Mouse (Mus musculus) olfactory bulb, adult 2 months (tissue): ENCODE measurements at regions not wholly inside any gene's neighbourhood (a gene's known extent, or its start where the extent isn't known, plus 50 kb on each side); places are given as distances from the start of the nearest gene placed in this dataset.

Source experiments
- H3K27ac ChIP-seq: fragments of 200-500 bp; 2 replicates; pipeline ENCODE4 v1.5.1; 2012; ENCODE audit warnings: low read depth, low read length; ENCODE audit not compliant: insufficient read depth
- H3K4me1 ChIP-seq: fragments of 200-500 bp; 2 replicates; pipeline ENCODE4 v1.6.1; 2012; ENCODE audit warnings: low read length; ENCODE audit not compliant: control insufficient read depth, insufficient read depth
- H3K4me3 ChIP-seq: fragments of 200-500 bp; 2 replicates; pipeline ENCODE4 v1.5.1; 2012; ENCODE audit warnings: mild to moderate bottlenecking, low read depth, low read length, moderate library complexity; ENCODE audit not compliant: insufficient read depth
- CTCF ChIP-seq: fragments of 200-500 bp; IDR thresholded peaks from 2 replicates; pipeline ENCODE4 v1.5.1; 2012; ENCODE audit warnings: low read depth, mild to moderate bottlenecking, low read length, moderate library complexity; ENCODE audit not compliant: insufficient read depth
- POLR2A ChIP-seq: fragments of 200-500 bp; IDR thresholded peaks from 2 replicates; pipeline ENCODE4 v1.6.1; 2012; ENCODE audit warnings: mild to moderate bottlenecking, low read depth, low read length, moderate library complexity; ENCODE audit not compliant: insufficient read depth
- WGBS: fragments of 180-500 bp; shearing (Covaris S2); methylation state at CpG from one replicate; pipeline ENCODE4 v1.1.7; 2018; 5-methylcytosine and 5-hydroxymethylcytosine counted together

- WGBS = 57% methylated on average over 1 of the region's 1 CpGs
- Histone ChIP-seq H3K4me3 (no peak overlapping the region), H3K27ac (no peak overlapping the region), H3K4me1 (no peaks in the 10 kb centered on the region)
- no peak for TF ChIP-seq CTCF
- no peak for TF ChIP-seq POLR2A
Observed at GRCm38 (mm10) chr1:157887146-157887545, 380.6 kb downstream of the Sec16b start.

- no peak overlapping the region for H3K27ac ChIP-seq
- whole genome bisulfite sequencing = 89% methylated on average over 7 of the region's 7 CpGs
- TF ChIP-seq CTCF (no peak), POLR2A (no peak)
- H3K4me1 ChIP-seq = no peaks in the 10 kb centered on the region
- no peak overlapping the region for H3K4me3 ChIP-seq
Observed at GRCm38 (mm10) chr1:157888573-157888972, 382.0 kb downstream of the Sec16b start.

- Histone ChIP-seq H3K27ac (no peak overlapping the region), H3K4me3 (no peak overlapping the region), H3K4me1 (no peaks in the 10 kb centered on the region)
- 93% methylated on average over 2 of the region's 2 CpGs for WGBS
- TF ChIP-seq POLR2A = no peak
- no peak for TF ChIP-seq CTCF
Observed at GRCm38 (mm10) chr1:157906168-157906567, 399.6 kb downstream of the Sec16b start.

- peak overlapping the region; percentile 98 for H3K27ac ChIP-seq
- no peak overlapping the region for H3K4me3 ChIP-seq
- whole genome bisulfite sequencing = 3% methylated on average over 1 of the region's 1 CpGs
- peaks cover 3% of the 10 kb centered on the region for H3K4me1 ChIP-seq
- TF ChIP-seq POLR2A (no peak), CTCF (no peak)
Observed at GRCm38 (mm10) chr1:157937800-157938348, 418.3 kb downstream of the Brinp2 start.

- Histone ChIP-seq H3K4me1 (peaks cover 3% of the 10 kb centered on the region), H3K27ac (peak overlapping the region; percentile 79), H3K4me3 (no peak overlapping the region)
- TF ChIP-seq POLR2A (no peak), CTCF (no peak)
- WGBS = 48% methylated on average over 1 of the region's 1 CpGs
Observed at GRCm38 (mm10) chr1:157939516-157939915, 416.6 kb downstream of the Brinp2 start.

- TF ChIP-seq CTCF (no peak), POLR2A (no peak)
- Histone ChIP-seq H3K4me3 (no peak overlapping the region), H3K4me1 (peaks cover 3% of the 10 kb centered on the region), H3K27ac (peak overlapping the region; percentile 68)
- WGBS = 19% methylated on average over 3 of the region's 3 CpGs
Observed at GRCm38 (mm10) chr1:157940331-157940758, 415.8 kb downstream of the Brinp2 start.

DNA sequence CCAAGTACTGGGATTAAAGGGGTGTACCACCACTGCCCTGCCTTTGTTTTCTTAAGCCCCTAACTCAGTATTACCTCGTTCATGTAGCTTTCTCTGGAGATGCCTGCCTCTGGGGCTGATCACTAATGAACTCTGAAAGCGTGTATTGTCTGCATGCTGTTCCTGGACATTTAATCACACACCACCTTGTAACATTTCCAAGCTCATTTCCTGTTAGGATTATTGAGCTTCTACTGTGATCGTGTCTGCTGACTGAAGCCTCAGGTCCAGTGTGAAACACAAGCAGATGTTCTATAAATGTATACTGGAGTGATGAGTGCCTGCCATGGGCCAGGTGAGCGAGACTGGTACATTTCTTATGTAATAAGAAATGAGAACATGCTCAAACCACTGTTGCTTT, 398.6 kb downstream of the Brinp2 start:
- WGBS = 75% methylated on average over 4 of the region's 4 CpGs
- no peak overlapping the region for H3K4me3 ChIP-seq
- no peak overlapping the region for H3K27ac ChIP-seq
- no peaks in the 10 kb centered on the region for H3K4me1 ChIP-seq
- TF ChIP-seq CTCF (no peak), POLR2A (no peak)

DNA sequence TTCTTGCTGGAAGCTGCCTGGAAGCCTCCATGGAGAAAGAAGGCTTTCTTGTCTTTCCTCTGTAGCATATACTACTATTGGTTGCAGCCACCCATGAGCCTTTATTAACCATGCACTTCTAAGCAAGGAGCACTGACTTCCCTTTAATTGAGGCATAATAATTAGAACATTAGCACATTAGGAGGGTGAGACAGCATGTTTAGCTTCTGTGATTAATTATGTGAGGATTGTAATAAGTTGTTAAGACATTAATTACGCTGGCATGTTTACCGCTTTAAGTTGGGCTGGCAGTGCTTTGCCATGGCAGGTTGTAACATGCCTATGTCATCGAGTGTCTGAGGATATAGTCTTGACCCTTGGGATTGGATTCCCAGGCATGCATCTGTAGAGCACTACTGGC, 391.7 kb downstream of the Brinp2 start:
- H3K4me1 ChIP-seq = no peaks in the 10 kb centered on the region
- 53% methylated on average over 3 of the region's 3 CpGs for WGBS
- no peak overlapping the region for H3K4me3 ChIP-seq
- TF ChIP-seq CTCF = no peak
- no peak overlapping the region for H3K27ac ChIP-seq

- Histone ChIP-seq H3K4me1 (peaks cover 3% of the 10 kb centered on the region), H3K27ac (no peak overlapping the region), H3K4me3 (no peak overlapping the region)
- TF ChIP-seq POLR2A (no peak), CTCF (no peak)
- WGBS = 44% methylated on average over 6 of the region's 6 CpGs
Observed at GRCm38 (mm10) chr1:157969635-157970111, 386.5 kb downstream of the Brinp2 start.

DNA sequence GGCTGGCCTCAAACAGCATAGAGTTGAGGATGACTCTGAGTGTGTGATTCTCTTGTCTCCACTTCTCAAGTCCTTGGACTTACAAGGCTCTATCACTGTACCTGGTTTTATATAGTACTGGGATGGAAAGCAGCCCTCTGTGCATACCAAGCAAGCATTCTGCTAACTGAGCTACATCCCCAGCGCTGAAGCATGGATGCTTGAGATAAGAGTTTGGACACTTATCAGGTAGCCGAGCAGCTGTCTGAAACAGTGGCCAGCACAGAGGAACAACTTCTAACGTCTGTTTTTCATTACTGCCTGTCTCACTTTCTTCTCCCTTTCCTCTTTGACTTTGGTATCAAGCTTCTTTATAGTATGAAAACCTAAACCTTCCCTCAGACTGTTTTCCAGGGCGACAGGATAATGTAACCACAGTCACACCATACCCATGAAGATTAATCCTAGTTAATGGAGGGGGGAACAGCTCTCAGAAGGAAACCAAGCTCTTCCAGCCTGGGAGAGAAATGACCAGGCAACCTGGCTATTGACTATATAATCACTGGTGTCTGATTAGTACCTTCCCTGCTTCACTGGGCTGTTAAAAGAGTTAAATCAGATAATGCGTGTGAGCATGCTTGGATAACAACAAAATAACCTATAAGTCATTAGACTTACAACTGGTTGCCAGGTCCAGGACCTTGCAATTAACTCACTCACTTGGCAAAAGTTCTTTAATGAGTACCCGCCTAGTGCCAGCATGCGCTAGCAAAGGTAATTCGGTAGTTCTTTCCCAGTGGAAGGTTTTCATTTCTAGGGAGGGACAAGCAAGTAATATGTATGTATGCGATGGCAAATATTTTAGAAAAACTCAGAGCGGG, 382.5 kb downstream of the Brinp2 start:
- Histone ChIP-seq H3K27ac (no peak overlapping the region), H3K4me1 (peaks cover 3% of the 10 kb centered on the region), H3K4me3 (no peak overlapping the region)
- TF ChIP-seq POLR2A (no peak), CTCF (no peak)
- 85% methylated on average over 10 of the region's 10 CpGs for WGBS
